Mouse (Mus musculus) thymus, adult 2 months (tissue): Measurements from ENCODE around the gene Hsp90ab1. TPM values are rescaled to one million over a fixed set of nuclear protein-coding genes. Genes with fewer than 3 reads are reported as not detected.

Source experiments
- DNase-seq: peaks from one replicate; pipeline ENCODE4 v3.0.0; 2021
- H3K27ac ChIP-seq: fragments of 200-500 bp; 2 replicates; pipeline ENCODE4 v1.5.1; 2012; ENCODE audit warnings: low read length, control low read depth; ENCODE audit not compliant: control insufficient read depth, insufficient read depth
- H3K27me3 ChIP-seq: fragments of 200-500 bp; 2 replicates; pipeline ENCODE4 v1.6.1; 2012; ENCODE audit warnings: mild to moderate bottlenecking, low read length, moderate library complexity, mixed read lengths; ENCODE audit not compliant: control insufficient read depth, insufficient read depth
- H3K36me3 ChIP-seq: fragments of 200-500 bp; 2 replicates; pipeline ENCODE4 v1.6.1; 2012; ENCODE audit warnings: mild to moderate bottlenecking, low read length, moderate library complexity; ENCODE audit not compliant: control insufficient read depth, insufficient read depth
- H3K4me1 ChIP-seq: fragments of 200-500 bp; replicated peaks from 2 replicates; pipeline ENCODE4 v1.6.1; 2012; ENCODE audit warnings: low read length; ENCODE audit not compliant: control insufficient read depth, insufficient read depth
- H3K4me3 ChIP-seq: fragments of 200-500 bp; 2 replicates; pipeline ENCODE4 v1.5.1; 2012; ENCODE audit warnings: mild to moderate bottlenecking, low read length, control low read depth, moderate library complexity; ENCODE audit not compliant: control insufficient read depth, insufficient read depth
- CTCF ChIP-seq: fragments of 200-500 bp; IDR thresholded peaks from 2 replicates; pipeline ENCODE4 v1.5.1; 2012; ENCODE audit warnings: mild to moderate bottlenecking, control low read depth, low read length, moderate library complexity, borderline replicate concordance; ENCODE audit not compliant: control insufficient read depth, poor library complexity, insufficient read depth; ENCODE audit errors: extremely low read depth
- POLR2A ChIP-seq: fragments of 200-500 bp; IDR thresholded peaks from 2 replicates; pipeline ENCODE4 v1.6.1; 2012; ENCODE audit warnings: mild to moderate bottlenecking, low read length, control low read depth, moderate library complexity; ENCODE audit not compliant: control insufficient read depth, poor library complexity, insufficient read depth; ENCODE audit errors: extremely low read depth
- WGBS: fragments of 180-500 bp; shearing (Covaris S2); methylation state at CpG from one replicate; pipeline ENCODE4 v1.1.7; 2018; 5-methylcytosine and 5-hydroxymethylcytosine counted together
- polyA plus RNA-seq: library from polyadenylated mRNA; depleted of rRNA; stranded (reverse); fragments of >200 nt; gene quantifications from 2 replicates; pipeline ENCODE4 v1.2.3, GENCODE M21; 2012

Hsp90ab1 gene
- polyA plus RNA-seq, 1 experiment, result 455 TPM

GRCm38 (mm10) chr17:45532896-45533295 is 40.2 kb downstream of the Hsp90ab1 start:
- Histone ChIP-seq H3K4me3 (no peak overlapping the region), H3K27me3 (peaks cover 2% of the 10 kb centered on the region; the same call in 1 of the 2 replicates), H3K4me1 (no peaks in the 10 kb centered on the region), H3K36me3 (no peaks in the 10 kb centered on the region), H3K27ac (no peak overlapping the region)
- DNase-seq, result no peak
- 45% methylated on average over 15 of the region's 15 CpGs for WGBS
- TF ChIP-seq POLR2A (no peak), CTCF (no peak)

GRCm38 (mm10) chr17:45530346-45530782 is 42.7 kb downstream of the Hsp90ab1 start:
- no peak overlapping the region for H3K4me3 ChIP-seq
- DNase-seq, result no peak
- no peaks in the 10 kb centered on the region for H3K4me1 ChIP-seq
- TF ChIP-seq POLR2A (no peak), CTCF (no peak)
- WGBS, result 42% methylated on average over 13 of the region's 13 CpGs
- H3K27me3 ChIP-seq, result peaks cover 2% of the 10 kb centered on the region; the same call in 1 of the 2 replicates
- H3K36me3 ChIP-seq, result no peaks in the 10 kb centered on the region
- no peak overlapping the region for H3K27ac ChIP-seq

GRCm38 (mm10) chr17:45526571-45526970 is 46.5 kb downstream of the Hsp90ab1 start:
- Histone ChIP-seq H3K4me3 (no peak overlapping the region), H3K4me1 (peaks cover 10% of the 10 kb centered on the region), H3K36me3 (no peaks in the 10 kb centered on the region), H3K27ac (no peak overlapping the region), H3K27me3 (no peaks in the 10 kb centered on the region)
- 54% methylated on average over 5 of the region's 5 CpGs for WGBS
- TF ChIP-seq CTCF, result no peak
- no peak for TF ChIP-seq POLR2A
- DNase-seq, result no peak

- DNase-seq, result no peak
- TF ChIP-seq CTCF (no peak), POLR2A (no peak)
- Histone ChIP-seq H3K27me3 (no peaks in the 10 kb centered on the region), H3K4me1 (peaks cover 10% of the 10 kb centered on the region), H3K27ac (no peak overlapping the region), H3K36me3 (peaks cover 5% of the 10 kb centered on the region), H3K4me3 (no peak overlapping the region)
- 86% methylated on average over 4 of the region's 4 CpGs for WGBS
Measured at GRCm38 (mm10) chr17:45524961-45525360, 48.1 kb downstream of the Hsp90ab1 start.

- Histone ChIP-seq H3K27me3 (no peaks in the 10 kb centered on the region), H3K4me3 (no peak within 1 kb of the TSS; the same call in 1 of the 2 replicates), H3K4me1 (peaks cover 10% of the 10 kb centered on the region), H3K36me3 (peaks cover 16% of the 10 kb centered on the region), H3K27ac (no peak within 1 kb of the TSS)
- WGBS, result 14% methylated on average over 21 of the region's 21 CpGs
- DNase-seq, result peak; percentile 58
- no peak for TF ChIP-seq POLR2A
- TF ChIP-seq CTCF, result 0 out of 2 replicates have a peak, but pooled peaks have one; percentile 10
Measured at GRCm38 (mm10) chr17:45523263-45523662, 49.8 kb downstream of the Hsp90ab1 start, which contains the start of gene Tcte1. Tcte1 (plus strand) TSS chr17:45523434.

GRCm38 (mm10) chr17:45520136-45520535 is 52.9 kb downstream of the Hsp90ab1 start:
- Histone ChIP-seq H3K27me3 (no peaks in the 10 kb centered on the region), H3K4me3 (no peak overlapping the region), H3K36me3 (peaks cover 29% of the 10 kb centered on the region), H3K27ac (no peak overlapping the region), H3K4me1 (peaks cover 10% of the 10 kb centered on the region)
- 96% methylated on average over 11 of the region's 11 CpGs for WGBS
- TF ChIP-seq CTCF (no peak), POLR2A (no peak)
- no peak for DNase-seq
